Mouse (Mus musculus) lung, postnatal 0 days (tissue): ENCODE data around the gene Fam186b.
A peak's percentile ranks its signal among the peaks of the same experiment; 100 is the strongest.

Source experiments
- CTCF ChIP-seq: IDR thresholded peaks from 2 replicates; pipeline ENCODE4 v1.5.1; 2016; ENCODE audit warnings: antibody characterized with exemption, mild to moderate bottlenecking
- EP300 ChIP-seq: IDR thresholded peaks from 2 replicates; pipeline ENCODE4 v1.6.1; 2016; ENCODE audit warnings: antibody characterized with exemption, mild to moderate bottlenecking, control low read depth

GRCm38 (mm10) chr15:99251626-99252380 lies 43.9 kb downstream of the Fam186b start, which contains the start of gene Mcrs1:
- TF ChIP-seq CTCF (peak; percentile 12; the same call in 1 of the 2 replicates), EP300 (peak; percentile 70)
